Mouse (Mus musculus) kidney, adult 2 months (tissue): ENCODE measurements at regions not wholly inside any gene's neighbourhood (a gene's known extent, or its start where the extent isn't known, plus 50 kb on each side); places are given as distances from the start of the nearest gene placed in this dataset.

ENCODE experiments used
- DNase-seq: peaks from one replicate; pipeline ENCODE4 v3.0.0; 2021
- H3K27ac ChIP-seq: fragments of 200-500 bp; 2 replicates; pipeline ENCODE4 v1.5.1; 2012; ENCODE audit warnings: low read depth, low read length, control low read depth, inconsistent platforms; ENCODE audit not compliant: insufficient read depth
- H3K27me3 ChIP-seq: fragments of 200-500 bp; replicated peaks from 2 replicates; pipeline ENCODE4 v1.6.1; 2012; ENCODE audit warnings: mild to moderate bottlenecking, moderate library complexity, low read length, inconsistent platforms; ENCODE audit not compliant: control insufficient read depth, insufficient read depth
- H3K36me3 ChIP-seq: fragments of 200-500 bp; 2 replicates; pipeline ENCODE4 v1.6.1; 2012; ENCODE audit warnings: mild to moderate bottlenecking, moderate library complexity, low read length, inconsistent platforms; ENCODE audit not compliant: control insufficient read depth, insufficient read depth
- H3K4me1 ChIP-seq: fragments of 200-500 bp; 2 replicates; pipeline ENCODE4 v1.6.1; 2011; ENCODE audit warnings: low read length; ENCODE audit not compliant: control insufficient read depth, insufficient read depth
- H3K4me3 ChIP-seq: fragments of 200-500 bp; 2 replicates; pipeline ENCODE4 v1.5.1; 2011; ENCODE audit warnings: mild to moderate bottlenecking, low read depth, low read length, control low read depth; ENCODE audit not compliant: insufficient read depth
- CTCF ChIP-seq: fragments of 200-500 bp; conservative IDR thresholded peaks from 2 replicates; pipeline ENCODE4 v1.5.1; 2011; ENCODE audit warnings: low read depth, mild to moderate bottlenecking, control low read depth, low read length, moderate library complexity, mixed read lengths; ENCODE audit not compliant: insufficient read depth, insufficient read length
- POLR2A ChIP-seq: fragments of 200-500 bp; IDR thresholded peaks from one replicate; pipeline ENCODE4 v1.6.1; 2011; ENCODE audit warnings: low read depth, low read length, control low read depth
- WGBS: fragments of 180-500 bp; shearing (Covaris S2); methylation state at CpG from one replicate; pipeline ENCODE4 v1.1.7; 2018; 5-methylcytosine and 5-hydroxymethylcytosine counted together

- 35% methylated on average over 6 of the region's 6 CpGs for WGBS
- H3K4me3 ChIP-seq: no peak overlapping the region
- 0 out of 2 replicates have a peak overlapping the region, but pooled peaks have one; percentile 26 for H3K27ac ChIP-seq
- H3K27me3 ChIP-seq: no peaks in the 10 kb centered on the region
- peak; percentile 81 for DNase-seq
- H3K36me3 ChIP-seq: no peaks in the 10 kb centered on the region
- TF ChIP-seq POLR2A (no peak), CTCF (no peak)
- H3K4me1 ChIP-seq: peaks cover 23% of the 10 kb centered on the region
Measured at GRCm38 (mm10) chr8:127963625-127964024, 394.8 kb upstream of the Nrp1 start.

GRCm38 (mm10) chr8:127964801-127965200 is 393.6 kb upstream of the Nrp1 start:
- TF ChIP-seq CTCF (no peak), POLR2A (no peak)
- DNase-seq: peak; percentile 35
- Histone ChIP-seq H3K27ac (no peak overlapping the region), H3K4me1 (peaks cover 15% of the 10 kb centered on the region), H3K4me3 (no peak overlapping the region), H3K36me3 (no peaks in the 10 kb centered on the region), H3K27me3 (no peaks in the 10 kb centered on the region)

- Histone ChIP-seq H3K27ac (no peak overlapping the region), H3K27me3 (no peaks in the 10 kb centered on the region), H3K4me3 (no peak overlapping the region), H3K36me3 (no peaks in the 10 kb centered on the region), H3K4me1 (peaks cover 11% of the 10 kb centered on the region)
- DNase-seq: no peak
- WGBS: 81% methylated on average over 2 of the region's 2 CpGs
- TF ChIP-seq POLR2A (no peak), CTCF (no peak)
Measured at GRCm38 (mm10) chr8:127965341-127965740, 393.1 kb upstream of the Nrp1 start.

- 89% methylated on average over 2 of the region's 2 CpGs for WGBS
- TF ChIP-seq CTCF: no peak
- TF ChIP-seq POLR2A: no peak
- no peaks in the 10 kb centered on the region for H3K27me3 ChIP-seq
- no peaks in the 10 kb centered on the region for H3K36me3 ChIP-seq
- H3K4me1 ChIP-seq: peaks cover 9% of the 10 kb centered on the region
- no peak overlapping the region for H3K27ac ChIP-seq
- DNase-seq: no peak
- no peak overlapping the region for H3K4me3 ChIP-seq
Measured at GRCm38 (mm10) chr8:127968026-127968425, 390.4 kb upstream of the Nrp1 start.

- Histone ChIP-seq H3K27ac (no peak overlapping the region), H3K4me1 (no peaks in the 10 kb centered on the region)
- over 99% methylated on average over 2 of the region's 2 CpGs for WGBS
Measured at GRCm38 (mm10) chr8:127973194-127973593, 385.2 kb upstream of the Nrp1 start.

GRCm38 (mm10) chr8:127977746-127978145 is 380.7 kb upstream of the Nrp1 start:
- no peaks in the 10 kb centered on the region for H3K4me1 ChIP-seq
- no peak for DNase-seq
- H3K4me3 ChIP-seq: no peak overlapping the region
- H3K36me3 ChIP-seq: no peaks in the 10 kb centered on the region
- TF ChIP-seq POLR2A: no peak
- no peak for TF ChIP-seq CTCF
- no peaks in the 10 kb centered on the region for H3K27me3 ChIP-seq
- no peak overlapping the region for H3K27ac ChIP-seq
- WGBS: 78% methylated on average over 2 of the region's 2 CpGs

More at GRCm38 (mm10) chr8:127973194-127973593, 385.2 kb upstream of the Nrp1 start:
- DNase-seq: no peak
- H3K27me3 ChIP-seq: no peaks in the 10 kb centered on the region
- H3K4me3 ChIP-seq: no peak overlapping the region
- no peak for TF ChIP-seq POLR2A
- TF ChIP-seq CTCF: no peak
- no peaks in the 10 kb centered on the region for H3K36me3 ChIP-seq

- no peaks in the 10 kb centered on the region for H3K27me3 ChIP-seq
- H3K4me1 ChIP-seq: no peaks in the 10 kb centered on the region
- no peak overlapping the region for H3K4me3 ChIP-seq
- WGBS: 81% methylated on average over 5 of the region's 5 CpGs
- TF ChIP-seq POLR2A (no peak), CTCF (no peak)
- DNase-seq: no peak
- H3K27ac ChIP-seq: no peak overlapping the region
- no peaks in the 10 kb centered on the region for H3K36me3 ChIP-seq
Measured at GRCm38 (mm10) chr8:127979180-127980030, 379.0 kb upstream of the Nrp1 start.
